Mouse (Mus musculus): ENCODE data around the gene Htra1. TPM values are rescaled to one million over a fixed set of nuclear protein-coding genes. Genes with fewer than 3 reads are reported as not detected.

Gene Htra1
- polyA plus RNA-seq, 1 experiment = 231 TPM

GRCm38 (mm10) chr7:131024807-131025206 is 88.9 kb downstream of the Htra1 start:
- no peak for DNase-seq
- no peak overlapping the region for H3K4me3 ChIP-seq (replicated peaks; ENCODE audit: insufficient read depth, low read depth, low read length)
- no peak overlapping the region for H3K27ac ChIP-seq (ENCODE audit: insufficient read depth, low read length)
- H3K4me1 ChIP-seq (ENCODE audit: control insufficient read depth, insufficient read depth, low read length) = no peaks in the 10 kb centered on the region
- H3K27me3 ChIP-seq (ENCODE audit: control insufficient read depth, insufficient read depth, low read length) = no peaks in the 10 kb centered on the region
- 83% methylated on average over 1 of the region's 1 CpGs for WGBS
- no peak for TF ChIP-seq POLR2A (IDR thresholded peaks at IDR 0.05; ENCODE audit: borderline replicate concordance, insufficient read depth, low read length)
- TF ChIP-seq CTCF (IDR thresholded peaks at IDR 0.05; ENCODE audit: borderline replicate concordance, insufficient read depth, low read depth, low read length) = no peak

DNA sequence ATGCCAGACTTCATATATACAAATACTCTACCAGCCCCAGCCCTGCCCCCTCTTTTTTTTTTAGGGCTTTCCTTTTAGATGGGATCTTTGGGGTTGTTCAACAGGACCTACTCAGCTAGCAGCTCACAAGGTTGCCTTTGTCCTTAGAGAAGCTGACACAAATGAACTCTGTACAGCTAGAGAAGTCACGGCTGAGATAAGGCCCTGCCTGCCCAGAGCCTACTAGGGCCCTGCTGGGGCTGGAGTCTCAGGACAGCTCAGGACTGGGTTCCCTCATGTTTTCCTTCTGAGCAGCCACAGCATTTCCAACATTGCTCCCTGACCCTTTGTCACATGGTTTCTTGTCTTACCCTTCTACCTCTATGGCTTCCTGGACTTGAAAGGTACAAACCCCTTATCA is 91.6 kb downstream of the Htra1 start:
- TF ChIP-seq CTCF (IDR thresholded peaks at IDR 0.05; ENCODE audit: borderline replicate concordance, insufficient read depth, low read depth, low read length) (no peak), POLR2A (IDR thresholded peaks at IDR 0.05; ENCODE audit: borderline replicate concordance, insufficient read depth, low read length) (no peak)
- Histone ChIP-seq H3K4me1 (ENCODE audit: control insufficient read depth, insufficient read depth, low read length) (no peaks in the 10 kb centered on the region), H3K27ac (ENCODE audit: insufficient read depth, low read length) (no peak overlapping the region), H3K27me3 (ENCODE audit: control insufficient read depth, insufficient read depth, low read length) (no peaks in the 10 kb centered on the region), H3K4me3 (replicated peaks; ENCODE audit: insufficient read depth, low read depth, low read length) (no peak overlapping the region)
- no peak for DNase-seq
- 91% methylated on average over 1 of the region's 1 CpGs for WGBS

- no peak for DNase-seq
- no peak within 1 kb of the TSS for H3K4me3 ChIP-seq (replicated peaks; ENCODE audit: insufficient read depth, low read depth, low read length)
- no peak for TF ChIP-seq CTCF (IDR thresholded peaks at IDR 0.05; ENCODE audit: borderline replicate concordance, insufficient read depth, low read depth, low read length)
- no peak for TF ChIP-seq POLR2A (IDR thresholded peaks at IDR 0.05; ENCODE audit: borderline replicate concordance, insufficient read depth, low read length)
- no peaks in the 10 kb centered on the region for H3K27me3 ChIP-seq (ENCODE audit: control insufficient read depth, insufficient read depth, low read length)
- WGBS = 84% methylated on average over 5 of the region's 5 CpGs
- no peak within 1 kb of the TSS for H3K27ac ChIP-seq (ENCODE audit: insufficient read depth, low read length)
- H3K4me1 ChIP-seq (ENCODE audit: control insufficient read depth, insufficient read depth, low read length) = no peaks in the 10 kb centered on the region
Measured at GRCm38 (mm10) chr7:131031755-131032154, 95.8 kb downstream of the Htra1 start, which contains the start of gene Dmbt1. TSS of gene Dmbt1 (plus strand) at chr7:131032053.

Other genes starting within 250 kb of the Htra1 start
- gene Btbd16, start 162.0 kb upstream of the Htra1 start, polyA plus RNA-seq (2012; rRNA removed) = 0.44 and 0.47 TPM in 2 replicates
- gene Plekha1, start 70.4 kb upstream of the Htra1 start, polyA plus RNA-seq (2012; rRNA removed) = 107 and 110 TPM in 2 replicates
- gene Dmbt1, start 95.9 kb downstream of the Htra1 start, polyA plus RNA-seq (2012; rRNA removed) = 0.03 TPM in 1 of 2 replicates, not detected in the other
- gene 4933402N03Rik, start 210.2 kb downstream of the Htra1 start, polyA plus RNA-seq (2012; rRNA removed) = not detected in 2 replicates
- 0.30 and 0.38 TPM in 2 replicates for gene 5430419D17Rik, start 238.3 kb downstream of the Htra1 start, polyA plus RNA-seq (2012; rRNA removed)

All from cerebellum, adult 2 months (tissue).